Mouse (Mus musculus) CH12.LX (cell line): ENCODE data around the gene AY074887. TPM values are rescaled to one million over a fixed set of nuclear protein-coding genes. Genes with fewer than 3 reads are reported as not detected.
A peak's percentile ranks its signal among the peaks of the same experiment; 100 is the strongest.

Experiments used
- DNase-seq: peaks from one replicate; pipeline ENCODE4 v3.0.0-alpha.2; 2013; ENCODE audit errors: extremely low read depth
- H3K27ac ChIP-seq: 2 replicates; pipeline ENCODE4 v1.5.1; 2012; ENCODE audit warnings: low read depth, mild to moderate bottlenecking, control low read depth, moderate library complexity; ENCODE audit not compliant: insufficient read depth
- H3K27me3 ChIP-seq: replicated peaks from 2 replicates; pipeline ENCODE3; 2012; ENCODE audit warnings: inconsistent platforms
- H3K36me3 ChIP-seq, 2 experiments: replicated peaks in 1 of 2; 2 replicates each; pipeline versions ENCODE3 to v1.6.1; 2012; ENCODE audit warnings: inconsistent platforms in 1 of 2, low read length in 1 of 2, mild to moderate bottlenecking in 1 of 2, mixed read lengths in 1 of 2, moderate library complexity in 1 of 2; ENCODE audit not compliant: control insufficient read depth in 1 of 2, insufficient read depth in 1 of 2
- H3K4me1 ChIP-seq, 2 experiments: 2 replicates each; pipeline ENCODE4 v1.6.1; 2012; ENCODE audit warnings: inconsistent platforms in 1 of 2, moderate library complexity in 1 of 2; ENCODE audit not compliant: insufficient read depth in 2 of 2, control insufficient read depth in 1 of 2
- H3K4me2 ChIP-seq: 2 replicates; pipeline ENCODE4 v1.6.1; 2012; ENCODE audit warnings: low read depth, mild to moderate bottlenecking, control low read depth; ENCODE audit not compliant: poor library complexity, insufficient read depth, severe bottlenecking
- H3K4me3 ChIP-seq, 3 experiments: fragments of 150-350 bp in 1 of 3; sonication (generic) in 1 of 3; replicated peaks in 1 of 3; 2 replicates each; pipeline versions ENCODE3 to v1.5.1; 2011 to 2012; ENCODE audit warnings: low read depth in 2 of 3, low read length in 2 of 3, mild to moderate bottlenecking in 2 of 3, moderate library complexity in 2 of 3, control low read depth in 1 of 3, improper control_type of control experiment in 1 of 3, inconsistent platforms in 1 of 3, mixed read lengths in 1 of 3; ENCODE audit not compliant: poor library complexity in 1 of 3
- H3K79me2 ChIP-seq: replicated peaks from 2 replicates; pipeline ENCODE4 v1.6.1; 2012; ENCODE audit warnings: mild to moderate bottlenecking, moderate library complexity; ENCODE audit not compliant: control insufficient read depth, poor library complexity, insufficient read depth, severe bottlenecking; ENCODE audit errors: extremely low read depth
- H3K9ac ChIP-seq: 2 replicates; pipeline ENCODE4 v1.6.1; 2012; ENCODE audit warnings: low read depth, mild to moderate bottlenecking, control low read depth, moderate library complexity; ENCODE audit not compliant: insufficient read depth
- H3K9me3 ChIP-seq: replicated peaks from 2 replicates; pipeline ENCODE3; 2012; ENCODE audit warnings: low read length, inconsistent platforms, mixed read lengths
- BHLHE40 ChIP-seq: IDR thresholded peaks from 2 replicates; pipeline ENCODE4 v1.6.1; 2011; ENCODE audit warnings: mild to moderate bottlenecking, low read depth, low read length, improper control_type of control experiment
- CHD1 ChIP-seq: IDR thresholded peaks from 2 replicates; pipeline ENCODE4 v1.6.1; 2012; ENCODE audit warnings: low read depth, low read length, improper control_type of control experiment, inconsistent platforms
- CTCF ChIP-seq, 2 experiments: IDR thresholded peaks in 1 of 2; conservative IDR thresholded peaks in 1 of 2; 2 replicates each; pipeline ENCODE4 v1.5.1; 2011 to 2012; ENCODE audit warnings: low read depth in 2 of 2, low read length in 2 of 2, improper control_type of control experiment in 1 of 2, inconsistent platforms in 1 of 2, mild to moderate bottlenecking in 1 of 2, moderate library complexity in 1 of 2
- JUN ChIP-seq: IDR thresholded peaks from 2 replicates; pipeline ENCODE4 v1.6.1; 2011; ENCODE audit warnings: low read depth, mild to moderate bottlenecking, low read length, improper control_type of control experiment, moderate library complexity; ENCODE audit not compliant: insufficient read depth
- JUND ChIP-seq: conservative IDR thresholded peaks from 2 replicates; pipeline ENCODE4 v1.6.1; 2011; ENCODE audit warnings: low read depth, low read length, improper control_type of control experiment
- KAT2A ChIP-seq: IDR thresholded peaks from 2 replicates; pipeline ENCODE4 v1.6.1; 2012; ENCODE audit warnings: low read length, improper control_type of control experiment, inconsistent platforms; ENCODE audit not compliant: insufficient replicate concordance
- MAZ ChIP-seq: IDR thresholded peaks from 2 replicates; pipeline ENCODE4 v1.6.1; 2012; ENCODE audit warnings: low read depth, mild to moderate bottlenecking, inconsistent platforms, low read length, improper control_type of control experiment, moderate library complexity
- MEF2A ChIP-seq: IDR thresholded peaks from 2 replicates; pipeline ENCODE4 v1.6.1; 2014; ENCODE audit warnings: low read depth, mild to moderate bottlenecking, inconsistent platforms, low read length, improper control_type of control experiment, borderline replicate concordance
- NELFE ChIP-seq: IDR thresholded peaks from 2 replicates; pipeline ENCODE4 v1.6.1; 2011; ENCODE audit warnings: low read depth, low read length, improper control_type of control experiment
- PAX5 ChIP-seq: IDR thresholded peaks from 2 replicates; pipeline ENCODE4 v1.6.1; 2012; ENCODE audit warnings: low read length, inconsistent platforms, mixed read lengths
- POLR2AphosphoS2 ChIP-seq: IDR thresholded peaks from 2 replicates; pipeline ENCODE4 v1.6.1; 2011; ENCODE audit warnings: low read depth, low read length, improper control_type of control experiment
- SIN3A ChIP-seq: IDR thresholded peaks from 2 replicates; pipeline ENCODE4 v1.6.1; 2012; ENCODE audit warnings: low read length, improper control_type of control experiment, inconsistent platforms
- USF2 ChIP-seq: conservative IDR thresholded peaks from 2 replicates; pipeline ENCODE4 v1.6.1; 2011; ENCODE audit warnings: low read depth, low read length, improper control_type of control experiment
- ZKSCAN1 ChIP-seq: IDR thresholded peaks from 2 replicates; pipeline ENCODE4 v1.6.1; 2012; ENCODE audit warnings: low read depth, inconsistent platforms, low read length, improper control_type of control experiment, borderline replicate concordance
- ZMIZ1 ChIP-seq: IDR thresholded peaks from 2 replicates; pipeline ENCODE4 v1.6.1; 2012; ENCODE audit warnings: low read depth, mild to moderate bottlenecking, inconsistent platforms, low read length, improper control_type of control experiment
- ZNF384 ChIP-seq: IDR thresholded peaks from 2 replicates; pipeline ENCODE4 v1.6.1; 2012; ENCODE audit warnings: low read depth, low read length, improper control_type of control experiment, inconsistent platforms
- dilution Hi-C: fragments of 300-500 bp; cut with MboI; formaldehyde crosslinking; loops from 2 replicates; pipeline ENCODE4 v1.14.3; 2020; ENCODE audit warnings: low sequenced_read_pairs; ENCODE audit not compliant: extremely low pct_unique_long_range_greater_than_20kb, extremely low pct_ligation_motif_present
- in situ Hi-C: fragments of 300-500 bp; cut with MboI; formaldehyde crosslinking; loops from 3 replicates; pipeline ENCODE4 v1.14.3; 2019; ENCODE audit warnings: low sequenced_read_pairs, low pct_ligation_motif_present, low pct_unique_long_range_greater_than_20kb, mixed read lengths
- polyA plus RNA-seq: library from polyadenylated mRNA; unstranded; fragments of >175 nt; gene quantifications from 2 replicates; pipeline ENCODE4 v1.2.1, GENCODE M21; 2012; ENCODE audit warnings: low read depth; ENCODE audit not compliant: insufficient read length
- total RNA-seq, 2 experiments: library from RNA; depleted of rRNA; stranded (reverse); fragments of 300-350 nt in 1 of 2; fragments of >200 nt in 1 of 2; gene quantifications; 2 replicates each; pipeline ENCODE4 v1.2.3; 2012 to 2014

AY074887 gene
- total and polyA plus RNA-seq, 3 experiments: not detected

GRCm38 (mm10) chr9:54969972-54970637 is 19.3 kb upstream of the AY074887 start:
- Histone ChIP-seq H3K4me3 (no peak overlapping the region), H3K36me3 (no peaks in the 10 kb centered on the region), H3K4me1 (no peaks in the 10 kb centered on the region), H3K27ac (no peak overlapping the region), H3K79me2 (no peaks in the 10 kb centered on the region), H3K27me3 (no peaks in the 10 kb centered on the region), H3K9ac (no peak overlapping the region), H3K4me2 (no peak overlapping the region), H3K9me3 (no peaks in the 10 kb centered on the region)
- TF ChIP-seq JUN (no peak), ZKSCAN1 (no peak), ZNF384 (no peak)
- dilution Hi-C loops: no loop called here
- in situ Hi-C loops: no loop called here
- DNase-seq: no peak

GRCm38 (mm10) chr9:54963669-54964068 is 12.9 kb upstream of the AY074887 start:
- no peak overlapping the region for H3K4me2 ChIP-seq
- H3K27me3 ChIP-seq: no peaks in the 10 kb centered on the region
- dilution Hi-C loops (no loop called here), in situ Hi-C loops (no loop called here)
- no peak for TF ChIP-seq SIN3A
- TF ChIP-seq PAX5: no peak
- TF ChIP-seq ZKSCAN1: no peak
- TF ChIP-seq ZMIZ1: no peak
- no peak for TF ChIP-seq KAT2A
- TF ChIP-seq MAZ: no peak
- TF ChIP-seq USF2: no peak
- no peak for TF ChIP-seq POLR2AphosphoS2
- TF ChIP-seq NELFE: no peak
- no peak for TF ChIP-seq JUN
- no peak for TF ChIP-seq CHD1
- no peak for TF ChIP-seq CTCF (conservative IDR thresholded peaks at IDR 0.05 in 1 of 2, IDR thresholded peaks at IDR 0.05 in 1 of 2; ENCODE audit: low read depth in 2 of 2, low read length in 2 of 2)
- H3K27ac ChIP-seq: no peak overlapping the region
- H3K4me3 ChIP-seq: no peak overlapping the region
- H3K79me2 ChIP-seq: no peaks in the 10 kb centered on the region
- DNase-seq: no peak
- H3K9ac ChIP-seq: no peak overlapping the region
- peaks cover 10 to 28% of the 10 kb centered on the region in 2 experiments for H3K36me3 ChIP-seq
- peaks cover 0 to 4% of the 10 kb centered on the region in 2 experiments; a peak in 1 of 4 replicates for H3K4me1 ChIP-seq
- peaks cover 7% of the 10 kb centered on the region for H3K9me3 ChIP-seq

- no peak for TF ChIP-seq JUND
- TF ChIP-seq MEF2A: peak; percentile 21; the same call in 1 of the 2 replicates
- TF ChIP-seq BHLHE40: 0 out of 2 replicates have a peak, but pooled peaks have one; percentile 27
- Histone ChIP-seq H3K27ac (no peak overlapping the region), H3K9me3 (peaks cover 7% of the 10 kb centered on the region), H3K4me1 (peaks cover 0 to 4% of the 10 kb centered on the region in 2 experiments; a peak in 1 of 4 replicates), H3K27me3 (no peaks in the 10 kb centered on the region), H3K9ac (no peak overlapping the region), H3K4me2 (no peak overlapping the region), H3K79me2 (no peaks in the 10 kb centered on the region), H3K36me3 (peaks cover 34 to 52% of the 10 kb centered on the region in 2 experiments), H3K4me3 (no peak overlapping the region)
- in situ Hi-C loops (no loop called here), dilution Hi-C loops (no loop called here)
- no peak for DNase-seq
These were observed 10.3 kb upstream of the AY074887 start for GRCm38 (mm10) chr9:54961059-54961458.
